ENCODE assay signal across 8 mouse cellular contexts in genomic region chr12:80168178-80168686, GRCm38 (mm10). TPM values are rescaled to one million over a fixed set of nuclear protein-coding genes. Genes with fewer than 3 reads are reported as not detected.
DNase-seq lines count a peak whose midpoint lies in the region; ATAC-seq and TF ChIP-seq lines count a peak whose summit lies in the region.

No protein-coding gene starts in this region.

- H3K27ac ChIP-seq in forebrain, embryonic 15.5 days (replicated peaks) = peak overlapping the region; percentile 90
- peak overlapping the region; percentile 5; the same call in 1 of the 2 replicates for H3K27ac ChIP-seq in liver, postnatal 0 days (ENCODE audit: low read depth)
- H3K27ac ChIP-seq in neural tube, embryonic 14.5 days (ENCODE audit: low read depth, low read length) = peak overlapping the region; percentile 86
- peak overlapping the region; percentile 78 for H3K27ac ChIP-seq in testis, adult 2 months (ENCODE audit: control insufficient read depth, insufficient read depth, low read depth, low read length)

- peak; percentile 81 for ATAC-seq in CD4-positive, CD25-positive, alpha-beta regulatory T cell, adult 4 months
- ATAC-seq in forebrain, embryonic 15.5 days (replicated peaks) = peak; percentile 93
- peak; percentile 89 for ATAC-seq in liver, postnatal 0 days
- ATAC-seq in neural tube, embryonic 14.5 days (ENCODE audit: low read depth) = peak; percentile 90

- 11% methylated on average over 35 of the region's 35 CpGs for WGBS in forebrain, embryonic 15.5 days
- 23% methylated on average over 35 of the region's 35 CpGs for WGBS in liver, postnatal 0 days (ENCODE audit: insufficient replicate concordance)
- 12% methylated on average over 35 of the region's 35 CpGs for WGBS in neural tube, embryonic 14.5 days

- H3K36me3 ChIP-seq in forebrain, embryonic 15.5 days = peaks cover 7% of the 10 kb centered on the region; the same call in 1 of the 2 replicates
- peaks cover 35% of the 10 kb centered on the region for H3K36me3 ChIP-seq in liver, postnatal 0 days (replicated peaks; ENCODE audit: insufficient read depth, low read length)
- H3K36me3 ChIP-seq in neural tube, embryonic 14.5 days (ENCODE audit: control insufficient read depth, insufficient read depth, low read length) = peaks cover 7% of the 10 kb centered on the region; the same call in 1 of the 2 replicates
- H3K36me3 ChIP-seq in testis, adult 2 months (ENCODE audit: control insufficient read depth, insufficient read depth, low read length) = no peaks in the 10 kb centered on the region

- intact Hi-C loops in heart, postnatal 25 days (cut with DNase I) = no loop called here

- H3K4me3 ChIP-seq in forebrain, embryonic 15.5 days = peak overlapping the region; percentile 75
- H3K4me3 ChIP-seq in liver, postnatal 0 days (ENCODE audit: low read depth, low read length) = peak overlapping the region; percentile 50
- peak overlapping the region; percentile 47 for H3K4me3 ChIP-seq in neural tube, embryonic 14.5 days (ENCODE audit: low read depth, low read length)
- H3K4me3 ChIP-seq in testis, adult 2 months (ENCODE audit: control insufficient read depth, low read depth, low read length) = peak overlapping the region; percentile 97

- peak; percentile 80 for TF ChIP-seq POLR2A in testis, adult 2 months (IDR thresholded peaks at IDR 0.05; ENCODE audit: control insufficient read depth, low read depth, low read length)

- H3K4me1 ChIP-seq in forebrain, embryonic 15.5 days = peaks cover 9% of the 10 kb centered on the region
- H3K4me1 ChIP-seq in liver, postnatal 0 days (ENCODE audit: insufficient read depth) = peaks cover 2% of the 10 kb centered on the region; the same call in 1 of the 2 replicates
- H3K4me1 ChIP-seq in neural tube, embryonic 14.5 days (ENCODE audit: control insufficient read depth, insufficient read depth, low read length) = 0 out of 2 replicates have a peak, but pooled peaks cover 2% of the 10 kb centered on the region
- peaks cover 4% of the 10 kb centered on the region for H3K4me1 ChIP-seq in testis, adult 2 months (ENCODE audit: control insufficient read depth, insufficient read depth, low read length)

- peak; percentile 61 for DNase-seq in c-Kit-positive CD71-positive TER-119-positive erythroid progenitor cells, embryonic 14.5 days (ENCODE audit: low spot score)
- peak; percentile 65 for DNase-seq in heart, postnatal 25 days (ENCODE audit: low spot score)
- DNase-seq in layer of hippocampus, adult 11-12 months (ENCODE audit: low spot score) = peak; percentile 87
- peak; percentile 82 for DNase-seq in liver, postnatal 0 days

- H3K27me3 ChIP-seq in forebrain, embryonic 15.5 days = no peaks in the 10 kb centered on the region
- no peaks in the 10 kb centered on the region for H3K27me3 ChIP-seq in liver, postnatal 0 days (ENCODE audit: insufficient read depth, low read length)
- H3K27me3 ChIP-seq in neural tube, embryonic 14.5 days (ENCODE audit: control insufficient read depth, insufficient read depth, low read length) = no peaks in the 10 kb centered on the region
- no peaks in the 10 kb centered on the region for H3K27me3 ChIP-seq in testis, adult 2 months (ENCODE audit: control insufficient read depth, insufficient read depth, low read length)

- TF ChIP-seq CTCF in liver, postnatal 0 days (IDR thresholded peaks at IDR 0.05; ENCODE audit: low read depth) = no peak
- TF ChIP-seq CTCF in testis, adult 2 months (IDR thresholded peaks at IDR 0.05; ENCODE audit: control insufficient read depth, insufficient read depth, insufficient replicate concordance, low read depth, low read length) = no peak

- H3K9me3 ChIP-seq in forebrain, embryonic 15.5 days = no peaks in the 10 kb centered on the region
- H3K9me3 ChIP-seq in liver, postnatal 0 days (ENCODE audit: low read length) = no peaks in the 10 kb centered on the region
- H3K9me3 ChIP-seq in neural tube, embryonic 14.5 days (ENCODE audit: control insufficient read depth, low read length) = no peaks in the 10 kb centered on the region

- H3K4me2 ChIP-seq in forebrain, embryonic 15.5 days (replicated peaks) = peak overlapping the region; percentile 38
- H3K4me2 ChIP-seq in liver, postnatal 0 days (ENCODE audit: low read depth, low read length) = peak overlapping the region; percentile 58
- H3K4me2 ChIP-seq in neural tube, embryonic 14.5 days (ENCODE audit: low read depth, low read length) = peak overlapping the region; percentile 35

- no peak for TF ChIP-seq EP300 in liver, postnatal 0 days (IDR thresholded peaks at IDR 0.05; ENCODE audit: low read depth)

- H3K9ac ChIP-seq in forebrain, embryonic 15.5 days (replicated peaks) = peak overlapping the region; percentile 72
- H3K9ac ChIP-seq in liver, postnatal 0 days (replicated peaks) = 0 out of 2 replicates have a peak overlapping the region, but pooled peaks have one; percentile 1
- peak overlapping the region; percentile 50; the same call in 1 of the 2 replicates for H3K9ac ChIP-seq in neural tube, embryonic 14.5 days (replicated peaks; ENCODE audit: low read depth, low read length)

RNA-seq across cellular contexts. Expression of gene Zfp36l1, which starts 55.4 kb away (rescaled TPM):
- polyA plus RNA-seq in CD4-positive, CD25-positive, alpha-beta regulatory T cell, adult 4 months (2017; shearing (Covaris generic)) = 100 to 1,000 TPM; 139 to 188 TPM
- 28.2 and 35.3 TPM in 2 replicates for polyA plus RNA-seq in forebrain, embryonic 15.5 days (2015; fragmentation: Nextera tagmentation; extraction: Ambion mirVana)
- total RNA-seq in heart, postnatal 25 days (2021) = 100 to 1,000 TPM in 1 of 2 experiments, 10 to 100 TPM in 1; 96.9 to 110 TPM
- 42.0 and 45.7 TPM in 2 replicates for polyA plus RNA-seq in liver, postnatal 0 days (2015; fragmentation: Nextera tagmentation; extraction: Ambion mirVana)
- polyA plus RNA-seq in neural tube, embryonic 14.5 days (2014; fragmentation: Nextera tagmentation; extraction: Ambion mirVana) = 26.6 and 41.0 TPM in 2 replicates
- polyA plus RNA-seq in testis, adult 2 months (2012; rRNA removed) = 28.4 and 33.0 TPM in 2 replicates

Comparison
In these comparisons a context has a peak if more than half of its experiments do, and no peak if none do; other contexts are left out.
1. Peak in every context shown above with its lines: DNase-seq, ATAC-seq, H3K4me3 ChIP-seq and H3K27ac ChIP-seq.
2. H3K27ac ChIP-seq: peak in every context shown above with its lines; median percentile 90 in forebrain, embryonic 15.5 days; 86 in neural tube, embryonic 14.5 days; 78 in testis, adult 2 months; 5 in liver, postnatal 0 days.
3. H3K4me3 ChIP-seq: peak in every context shown above with its lines; median percentile 97 in testis, adult 2 months; 75 in forebrain, embryonic 15.5 days; 50 in liver, postnatal 0 days; 47 in neural tube, embryonic 14.5 days.
4. H3K9ac ChIP-seq: peak in every context shown above with its lines; median percentile 72 in forebrain, embryonic 15.5 days; 50 in neural tube, embryonic 14.5 days; 1 in liver, postnatal 0 days.